Mouse (Mus musculus) G1E-ER4 (cell line): ENCODE results near the gene Gmeb2. TPM values are rescaled to one million over a fixed set of nuclear protein-coding genes. Genes with fewer than 3 reads are reported as not detected.

Experiments
- GATA1 ChIP-seq: IDR thresholded peaks from one replicate; pipeline ENCODE4 v1.8.0; 2012; ENCODE audit warnings: low read length, inconsistent platforms
- polyA plus RNA-seq: library from polyadenylated mRNA; stranded (reverse); fragments of >175 nt; gene quantifications from 2 replicates; pipeline ENCODE4 v1.2.3, GENCODE M21; 2012

Gene Gmeb2
- polyA plus RNA-seq, 1 experiment, result 10.8 TPM

DNA sequence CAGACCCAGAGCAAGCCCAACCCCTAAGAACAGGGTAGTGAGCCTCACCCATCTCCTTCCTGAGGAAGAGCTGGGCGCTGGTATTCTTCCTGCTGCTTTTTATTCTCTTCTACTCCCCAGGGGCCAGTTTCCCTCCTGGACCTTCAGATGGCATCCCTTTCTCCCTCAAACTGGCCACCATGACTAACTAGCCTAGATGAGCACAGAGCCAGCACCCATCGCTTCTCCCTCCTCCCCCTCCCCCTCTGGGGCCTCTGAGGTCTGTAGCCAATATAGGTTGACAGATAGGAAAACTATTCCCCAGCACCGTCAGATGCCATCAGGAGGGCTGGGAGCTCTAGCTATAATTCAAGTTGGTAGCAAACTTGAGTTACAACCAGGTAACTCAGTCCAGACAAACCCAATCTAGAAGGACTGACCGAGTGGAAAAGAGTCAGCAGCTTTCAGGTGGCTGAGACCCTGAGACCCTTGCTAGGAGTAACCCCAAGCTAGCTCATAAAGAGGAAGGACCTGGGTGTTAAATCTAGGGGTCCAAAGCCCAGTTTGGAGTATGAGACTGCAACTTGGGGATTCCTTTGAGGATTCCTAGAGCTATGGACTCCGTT lies 68.9 kb downstream of the Gmeb2 start:
- TF ChIP-seq GATA1, result no peak

DNA sequence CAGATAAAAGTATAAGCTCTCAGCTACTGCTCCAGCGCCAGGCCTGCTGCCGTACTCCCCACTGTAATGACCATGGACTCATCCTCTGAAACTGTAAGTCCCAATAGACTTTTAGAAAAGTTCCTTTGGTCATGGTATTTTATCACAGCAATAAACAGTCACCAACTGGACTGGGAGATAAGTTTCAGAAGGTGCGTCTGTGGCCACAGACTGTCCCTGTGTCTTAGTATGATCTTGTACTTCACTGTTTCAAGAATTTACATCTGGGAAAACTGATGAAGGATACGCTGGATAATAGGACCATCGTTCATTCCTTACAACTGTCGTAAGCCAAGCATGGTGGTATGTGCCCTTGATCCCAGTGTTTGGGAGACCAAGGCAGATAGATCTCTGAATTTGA lies 71.8 kb downstream of the Gmeb2 start:
- TF ChIP-seq GATA1, result no peak

DNA sequence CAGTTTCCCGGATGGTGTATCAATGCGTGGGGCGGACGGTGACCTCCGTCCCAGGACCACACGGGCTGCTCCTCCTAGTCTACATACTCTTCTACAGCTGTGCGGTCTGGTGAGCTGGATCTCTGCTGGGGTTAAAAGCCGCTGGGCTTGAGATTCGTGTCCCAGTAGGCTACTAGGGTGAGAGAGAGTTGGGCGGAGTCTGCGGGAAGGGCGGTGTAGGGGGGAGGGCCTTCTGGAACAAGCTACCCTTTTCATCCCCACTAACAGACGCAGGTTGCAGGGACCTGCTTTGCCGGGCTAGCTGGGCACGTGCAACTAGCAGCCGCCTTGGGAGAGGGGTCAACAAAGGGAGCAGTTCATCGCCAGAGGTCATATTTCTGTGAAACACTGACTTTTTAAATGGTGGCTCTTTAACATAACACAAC lies 74.8 kb downstream of the Gmeb2 start, which contains the start of gene Srms:
Gene Srms (minus strand): TSS at position 165 of the 425 bp plus-strand sequence.
- no peak for TF ChIP-seq GATA1

DNA sequence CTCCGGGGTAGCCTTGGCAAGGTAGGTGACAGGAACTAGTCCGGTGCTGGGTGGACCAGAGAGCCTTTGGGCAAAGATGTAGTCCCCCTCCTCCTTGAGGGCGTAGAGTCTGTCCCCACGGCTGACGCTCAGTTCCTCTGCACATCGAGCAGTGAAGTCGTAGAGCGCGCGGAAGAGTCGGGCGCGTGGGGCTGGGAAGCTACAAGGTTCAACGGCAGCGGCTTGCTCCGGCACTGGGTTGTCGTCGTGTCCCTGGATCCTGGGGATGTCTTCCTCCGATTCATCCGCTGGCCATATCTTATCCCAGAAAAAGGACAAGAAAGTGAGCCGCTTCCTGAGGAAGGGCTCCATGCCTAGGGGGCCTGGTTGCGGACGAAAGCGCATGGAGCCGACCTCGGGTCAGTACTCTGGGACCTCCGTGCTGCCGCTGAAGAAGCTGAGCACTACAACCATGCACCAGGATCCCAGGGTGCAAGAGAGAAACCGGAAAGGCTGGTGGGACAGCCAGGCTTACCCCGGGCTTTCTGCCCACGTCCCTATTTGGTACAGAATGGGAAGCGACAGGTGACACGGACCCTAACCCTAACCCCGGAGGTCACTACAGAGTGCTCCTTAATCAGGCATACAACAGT lies 75.3 kb downstream of the Gmeb2 start:
- no peak for TF ChIP-seq GATA1

DNA sequence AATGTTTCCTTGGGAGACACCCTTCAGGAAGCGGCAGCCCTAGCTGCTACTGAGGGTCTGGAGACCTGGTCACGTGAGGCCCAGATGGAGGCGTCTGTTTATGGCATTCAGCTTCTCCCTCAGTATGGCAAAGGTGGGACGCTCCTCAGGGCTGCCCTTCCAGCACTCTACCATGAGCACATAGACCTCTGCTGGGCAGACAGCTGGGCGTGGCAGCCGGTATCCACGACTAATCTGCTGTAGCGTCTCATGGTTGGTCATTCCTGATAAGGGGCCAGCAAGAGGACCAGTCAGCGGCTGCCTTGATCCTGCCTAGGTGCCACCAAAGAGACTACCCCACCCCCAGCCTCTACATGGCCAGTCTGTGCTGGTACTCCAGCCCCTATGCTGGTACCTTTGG lies 81.7 kb downstream of the Gmeb2 start:
- no peak for TF ChIP-seq GATA1

DNA sequence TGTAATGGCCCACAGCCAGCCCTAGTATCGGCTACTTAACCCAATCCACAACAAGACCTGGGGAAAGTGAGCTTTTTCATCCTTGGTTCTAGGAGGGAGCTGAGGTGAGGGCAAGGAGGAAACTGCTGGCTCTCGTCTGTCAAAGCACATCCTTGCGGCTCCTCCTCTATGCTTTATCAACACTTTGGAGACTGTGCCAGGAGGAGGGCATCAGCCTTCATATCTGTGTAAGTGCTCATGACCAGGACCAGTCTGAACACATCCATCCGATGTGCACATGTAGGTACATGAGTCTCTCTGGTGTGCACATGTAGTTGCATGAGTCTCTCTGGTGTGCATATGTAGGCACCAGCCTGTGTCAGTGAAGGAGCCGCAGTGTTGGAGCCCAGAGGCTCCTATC lies 82.2 kb downstream of the Gmeb2 start:
- no peak for TF ChIP-seq GATA1

DNA sequence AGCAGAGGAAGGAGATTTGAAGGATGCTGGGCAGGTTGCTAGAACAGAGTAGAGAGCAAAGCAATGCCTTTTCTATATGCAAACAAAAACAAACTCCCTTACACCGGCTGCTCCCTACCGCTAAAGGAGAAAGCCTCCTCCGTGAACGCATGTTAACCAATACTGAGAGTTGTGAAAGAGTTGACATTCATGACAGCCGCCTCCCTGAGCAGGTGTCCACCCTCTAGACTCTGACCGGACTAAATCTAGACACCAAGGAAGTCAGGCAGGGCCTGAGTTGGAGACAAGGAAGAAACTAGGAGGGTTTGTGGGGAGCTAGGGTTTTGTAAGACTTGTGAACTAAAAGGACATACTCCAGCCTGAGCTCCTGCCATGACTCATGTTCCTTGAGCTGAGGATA lies 84.9 kb downstream of the Gmeb2 start:
- TF ChIP-seq GATA1, result no peak

DNA sequence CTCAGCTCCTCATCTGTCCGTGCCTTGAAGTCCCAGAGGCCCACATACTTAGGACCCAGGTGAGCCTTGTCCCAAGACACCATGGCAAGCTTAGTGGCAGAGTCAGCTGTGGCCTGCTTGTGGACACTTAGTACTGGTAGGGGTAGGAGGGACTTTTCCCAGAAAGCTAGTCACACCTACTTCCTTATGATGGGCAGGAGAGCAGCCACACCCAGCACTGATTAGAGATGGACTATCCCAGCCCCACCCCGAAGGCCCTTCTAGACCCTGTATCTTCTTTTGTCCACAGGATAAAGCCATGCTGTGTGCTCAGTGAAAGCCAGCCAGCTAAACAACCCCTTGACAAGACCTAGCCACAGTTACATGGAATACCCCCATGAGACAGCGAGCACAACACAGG lies 85.4 kb downstream of the Gmeb2 start, which contains the start of gene Ptk6:
Gene Ptk6 (minus strand): TSS at position 368 of the 400 bp plus-strand sequence.
- TF ChIP-seq GATA1, result no peak

DNA sequence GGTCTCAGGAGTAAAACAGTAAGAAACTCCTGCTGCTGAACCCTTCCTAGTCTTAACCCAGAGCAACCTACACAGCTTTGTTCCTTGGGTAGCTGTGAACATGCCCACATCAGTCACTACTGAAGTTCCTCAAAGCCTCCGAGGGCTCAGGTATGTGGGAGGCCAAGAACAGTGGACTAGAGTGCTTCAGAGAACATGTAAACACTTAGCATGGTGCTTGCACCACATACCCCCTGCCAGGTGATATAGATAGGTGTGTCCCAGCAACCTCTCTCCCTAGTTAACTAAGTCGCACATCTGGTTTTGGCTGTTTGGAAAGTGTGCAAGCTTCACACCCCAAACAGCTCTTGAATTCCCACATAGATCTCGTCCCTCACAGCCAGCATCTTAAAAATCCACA lies 86.2 kb downstream of the Gmeb2 start:
- no peak for TF ChIP-seq GATA1

Other genes starting within 250 kb of the Gmeb2 start
- not detected in 2 replicates for gene Chrna4, start 244.5 kb downstream of the Gmeb2 start, polyA plus RNA-seq
- not detected in 2 replicates for gene Kcnq2, start 152.7 kb downstream of the Gmeb2 start, polyA plus RNA-seq
- gene Eef1a2, start 131.0 kb downstream of the Gmeb2 start, polyA plus RNA-seq, result not detected in 2 replicates
- 208 and 260 TPM in 2 replicates for gene Ppdpf, start 100.8 kb downstream of the Gmeb2 start, polyA plus RNA-seq
- gene Ptk6, start 85.2 kb downstream of the Gmeb2 start, polyA plus RNA-seq, result not detected in 2 replicates
- not detected in 2 replicates for gene Srms, start 74.8 kb downstream of the Gmeb2 start, polyA plus RNA-seq
- not detected in 2 replicates for gene Fndc11, start 68.0 kb downstream of the Gmeb2 start, polyA plus RNA-seq
- gene Helz2, start 46.0 kb downstream of the Gmeb2 start, polyA plus RNA-seq, result 12.4 and 14.2 TPM in 2 replicates
- not detected in 2 replicates for gene Stmn3, start 26.5 kb upstream of the Gmeb2 start, polyA plus RNA-seq
- gene Rtel1, start 31.7 kb upstream of the Gmeb2 start, polyA plus RNA-seq, result 25.1 and 35.5 TPM in 2 replicates
- 36.5 and 42.9 TPM in 2 replicates for gene Zgpat, start 76.9 kb upstream of the Gmeb2 start, polyA plus RNA-seq
- 21.7 and 25.2 TPM in 2 replicates for gene Arfrp1, start 77.4 kb upstream of the Gmeb2 start, polyA plus RNA-seq
- 17.7 and 30.2 TPM in 2 replicates for gene Lime1, start 92.0 kb upstream of the Gmeb2 start, polyA plus RNA-seq
- 0.11 and 0.22 TPM in 2 replicates for gene Zbtb46, start 171.4 kb upstream of the Gmeb2 start, polyA plus RNA-seq
- not detected in 2 replicates for gene Abhd16b, start 205.2 kb upstream of the Gmeb2 start, polyA plus RNA-seq
- 31.1 and 70.5 TPM in 2 replicates for gene Tpd52l2, start 209.1 kb upstream of the Gmeb2 start, polyA plus RNA-seq
- 27.9 and 31.8 TPM in 2 replicates for gene Dnajc5, start 232.4 kb upstream of the Gmeb2 start, polyA plus RNA-seq